In the genomic region with DNA sequence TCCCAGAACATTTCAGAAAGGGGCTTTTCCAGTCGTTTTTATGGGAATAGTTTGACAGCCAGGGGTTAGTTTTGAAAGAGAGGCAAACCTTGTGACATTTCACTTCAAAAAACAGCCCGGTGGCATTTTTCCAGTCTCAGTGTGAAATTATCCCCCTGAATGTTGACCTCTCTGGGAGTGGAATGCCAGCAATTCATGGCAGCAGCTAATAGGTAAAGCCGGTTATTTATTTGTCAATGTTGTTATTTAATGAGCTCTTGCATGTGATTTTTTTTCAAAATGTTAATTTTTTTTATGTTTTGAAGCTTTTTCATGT, we compare ENCODE assay signal across 9 mouse cellular contexts. TPM values are rescaled to one million over a fixed set of nuclear protein-coding genes. Genes with fewer than 3 reads are reported as not detected.
A peak's percentile ranks its signal among the peaks of the same experiment; 100 is the strongest.
DNase-seq lines count a peak whose midpoint lies in the region; ATAC-seq lines count a peak whose summit lies in the region.
"Had no signal": no experiment of that assay in that cellular context is flagged by ENCODE, and none has a peak within 500 bp of the region (broad histone marks: within the 10 kb centered on the region; RNA-seq: fewer than 3 reads in every experiment).

No protein-coding gene starts in this region.

- H3K9ac ChIP-seq in neural tube, embryonic 11.5 days (ENCODE audit: low read length) = no peak overlapping the region
- no peak overlapping the region for H3K9ac ChIP-seq in hindbrain, embryonic 13.5 days
- H3K9ac ChIP-seq in stomach, embryonic 16.5 days (ENCODE audit: low read length) = no peak overlapping the region

- peak overlapping the region; percentile 66; the same call in 1 of the 2 replicates for H3K4me2 ChIP-seq in neural tube, embryonic 11.5 days (ENCODE audit: low read depth)
- H3K4me2 ChIP-seq in hindbrain, embryonic 13.5 days = peak overlapping the region; percentile 90
- H3K4me2 ChIP-seq in stomach, embryonic 16.5 days (ENCODE audit: low read depth, low read length) = peak overlapping the region; percentile 93; the same call in 1 of the 2 replicates

- no peaks in the 10 kb centered on the region for H3K9me3 ChIP-seq in neural tube, embryonic 11.5 days (ENCODE audit: control insufficient read depth, low read length)
- H3K9me3 ChIP-seq in hindbrain, embryonic 13.5 days = no peaks in the 10 kb centered on the region
- no peaks in the 10 kb centered on the region for H3K9me3 ChIP-seq in limb, embryonic 10.5 days (replicated peaks)
- H3K9me3 ChIP-seq in stomach, embryonic 16.5 days (replicated peaks; ENCODE audit: control insufficient read depth, low read length) = no peaks in the 10 kb centered on the region

- H3K36me3 ChIP-seq in neural tube, embryonic 11.5 days (ENCODE audit: control insufficient read depth, insufficient read depth, low read length) = no peaks in the 10 kb centered on the region
- H3K36me3 ChIP-seq in hindbrain, embryonic 13.5 days = no peaks in the 10 kb centered on the region
- H3K36me3 ChIP-seq in limb, embryonic 10.5 days = no peaks in the 10 kb centered on the region
- no peaks in the 10 kb centered on the region for H3K36me3 ChIP-seq in stomach, embryonic 16.5 days (ENCODE audit: control insufficient read depth, insufficient read depth, low read length)

- H3K27me3 ChIP-seq in neural tube, embryonic 11.5 days (ENCODE audit: control insufficient read depth, insufficient read depth, low read length) = no peaks in the 10 kb centered on the region
- H3K27me3 ChIP-seq in hindbrain, embryonic 13.5 days = 0 out of 2 replicates have a peak, but pooled peaks cover 10% of the 10 kb centered on the region
- no peaks in the 10 kb centered on the region for H3K27me3 ChIP-seq in limb, embryonic 10.5 days (ENCODE audit: low read depth, poor library complexity, severe bottlenecking)
- no peaks in the 10 kb centered on the region for H3K27me3 ChIP-seq in stomach, embryonic 16.5 days (ENCODE audit: control insufficient read depth, insufficient read depth, low read length)

- 19% methylated on average over 3 of the region's 3 CpGs for WGBS in neural tube, embryonic 11.5 days
- WGBS in hindbrain, embryonic 13.5 days = 22% methylated on average over 3 of the region's 3 CpGs
- 20% methylated on average over 3 of the region's 3 CpGs for WGBS in limb, embryonic 10.5 days
- 25% methylated on average over 3 of the region's 3 CpGs for WGBS in stomach, embryonic 16.5 days

- H3K27ac ChIP-seq in neural tube, embryonic 11.5 days (ENCODE audit: low read depth, low read length) = no peak overlapping the region
- H3K27ac ChIP-seq in hindbrain, embryonic 13.5 days = no peak overlapping the region
- H3K27ac ChIP-seq in limb, embryonic 10.5 days = peak overlapping the region; percentile 83; the same call in 1 of the 2 replicates
- H3K27ac ChIP-seq in stomach, embryonic 16.5 days (ENCODE audit: low read length) = no peak overlapping the region

- H3K4me1 ChIP-seq in neural tube, embryonic 11.5 days (ENCODE audit: control insufficient read depth, insufficient read depth, low read length) = 0 out of 2 replicates have a peak, but pooled peaks cover 6% of the 10 kb centered on the region
- H3K4me1 ChIP-seq in hindbrain, embryonic 13.5 days (replicated peaks) = peaks cover 12% of the 10 kb centered on the region; the same call in 1 of the 2 replicates
- H3K4me1 ChIP-seq in limb, embryonic 10.5 days = peaks cover 47% of the 10 kb centered on the region
- H3K4me1 ChIP-seq in stomach, embryonic 16.5 days (ENCODE audit: control insufficient read depth, insufficient read depth, low read length) = peaks cover 7% of the 10 kb centered on the region; the same call in 1 of the 2 replicates

- no peak for ATAC-seq in neural tube, embryonic 11.5 days (ENCODE audit: insufficient read depth, low FRiP score, low TSS enrichment)
- no peak for ATAC-seq in hindbrain, embryonic 13.5 days (ENCODE audit: low FRiP score)
- no peak for ATAC-seq in stomach, embryonic 16.5 days (ENCODE audit: insufficient read depth, low FRiP score)

- H3K4me3 ChIP-seq in neural tube, embryonic 11.5 days (ENCODE audit: low read depth, low read length) = no peak overlapping the region
- no peak overlapping the region for H3K4me3 ChIP-seq in hindbrain, embryonic 13.5 days
- H3K4me3 ChIP-seq in limb, embryonic 10.5 days = peak overlapping the region; percentile 55
- no peak overlapping the region for H3K4me3 ChIP-seq in stomach, embryonic 16.5 days (replicated peaks; ENCODE audit: low read length)

- intact Hi-C loops in left cerebral cortex, postnatal 4 days (cut with DNase I) = no loop called here

- no peak for DNase-seq in neural tube, embryonic 11.5 days (ENCODE audit: low spot score)
- DNase-seq in neural tube, embryonic 10.5 days (ENCODE audit: extremely low spot score, low spot score) = no peak
- DNase-seq in limb, embryonic 10.5 days (ENCODE audit: low spot score) = no peak
- DNase-seq in thymus, postnatal 36 days = no peak
- no peak for DNase-seq in left cerebral cortex, postnatal 4 days
- no peak for DNase-seq in spleen, adult 18-20 months

RNA-seq across cellular contexts. Expression of a gene that starts 3.8 kb away (rescaled TPM):
- polyA plus RNA-seq in neural tube, embryonic 11.5 days (2014; fragmentation: Nextera tagmentation; extraction: Ambion mirVana) = 4.8 and 5.3 TPM in 2 replicates
- polyA plus RNA-seq in hindbrain, embryonic 13.5 days (2015; fragmentation: Nextera tagmentation; extraction: Ambion mirVana) = 11.2 and 21.2 TPM in 2 replicates
- 5.8 and 11.1 TPM in 2 replicates for polyA plus RNA-seq in limb, embryonic 10.5 days (2016; fragmentation: Nextera tagmentation; extraction: Ambion mirVana)
- 11.0 and 11.1 TPM in 2 replicates for polyA plus RNA-seq in stomach, embryonic 16.5 days (2015; fragmentation: Nextera tagmentation; extraction: Ambion mirVana)
- 1 to 10 TPM; 4.5 to 5.0 TPM for total RNA-seq in left cerebral cortex, postnatal 4 days (2021)
- total RNA-seq: MEL had no signal
